Mouse (Mus musculus): ENCODE measurements around the gene Galnt16. TPM values are rescaled to one million over a fixed set of nuclear protein-coding genes. Genes with fewer than 3 reads are reported as not detected.

Galnt16 gene
- total and polyA plus RNA-seq, 3 experiments: 2.0 to 3.0 (median 3.0) TPM

GRCm38 (mm10) chr12:80654659-80655025 lies 136.6 kb downstream of the Galnt16 start:
- peaks cover 11% of the 10 kb centered on the region for H3K79me2 ChIP-seq (replicated peaks; ENCODE audit: control insufficient read depth, insufficient read depth, low read length)
- H3K27me3 ChIP-seq (ENCODE audit: control insufficient read depth, insufficient read depth, low read length): no peaks in the 10 kb centered on the region
- no peak overlapping the region for H3K4me3 ChIP-seq
- no peaks in the 10 kb centered on the region; the same call in none of the 2 replicates for H3K4me1 ChIP-seq (ENCODE audit: control insufficient read depth, insufficient read depth, low read length)
- TF ChIP-seq POLR2A (IDR thresholded peaks at IDR 0.05; ENCODE audit: insufficient read depth, low read depth, low read length): no peak
- TF ChIP-seq EP300 (IDR thresholded peaks at IDR 0.05; ENCODE audit: insufficient read depth, low read depth, low read length): no peak
- no peak for TF ChIP-seq CTCF (IDR thresholded peaks at IDR 0.05)
- no peaks in the 10 kb centered on the region for H3K36me3 ChIP-seq (ENCODE audit: control insufficient read depth, insufficient read depth, low read length)
- intact Hi-C loops (cut with DNase I): no loop called here
- 56% methylated on average over 3 of the region's 3 CpGs for WGBS
- H3K27ac ChIP-seq: no peak overlapping the region
- H3K9ac ChIP-seq (ENCODE audit: low read depth, low read length): no peak overlapping the region
- peak in 1 of 2 experiments; percentile 8 for DNase-seq

- Histone ChIP-seq H3K9ac (ENCODE audit: low read depth, low read length) (no peak overlapping the region), H3K79me2 (replicated peaks; ENCODE audit: control insufficient read depth, insufficient read depth, low read length) (peaks cover 9% of the 10 kb centered on the region), H3K4me1 (ENCODE audit: control insufficient read depth, insufficient read depth, low read length) (no peaks in the 10 kb centered on the region; the same call in none of the 2 replicates), H3K27ac (no peak overlapping the region), H3K27me3 (ENCODE audit: control insufficient read depth, insufficient read depth, low read length) (no peaks in the 10 kb centered on the region), H3K4me3 (no peak overlapping the region), H3K36me3 (ENCODE audit: control insufficient read depth, insufficient read depth, low read length) (no peaks in the 10 kb centered on the region)
- 78% methylated on average over 6 of the region's 6 CpGs for WGBS
- intact Hi-C loops (cut with DNase I): no loop called here
- DNase-seq: no peak
- TF ChIP-seq POLR2A (IDR thresholded peaks at IDR 0.05; ENCODE audit: insufficient read depth, low read depth, low read length) (no peak), EP300 (IDR thresholded peaks at IDR 0.05; ENCODE audit: insufficient read depth, low read depth, low read length) (no peak), CTCF (IDR thresholded peaks at IDR 0.05) (no peak)
Measured at GRCm38 (mm10) chr12:80658661-80659060, 140.6 kb downstream of the Galnt16 start.

DNA sequence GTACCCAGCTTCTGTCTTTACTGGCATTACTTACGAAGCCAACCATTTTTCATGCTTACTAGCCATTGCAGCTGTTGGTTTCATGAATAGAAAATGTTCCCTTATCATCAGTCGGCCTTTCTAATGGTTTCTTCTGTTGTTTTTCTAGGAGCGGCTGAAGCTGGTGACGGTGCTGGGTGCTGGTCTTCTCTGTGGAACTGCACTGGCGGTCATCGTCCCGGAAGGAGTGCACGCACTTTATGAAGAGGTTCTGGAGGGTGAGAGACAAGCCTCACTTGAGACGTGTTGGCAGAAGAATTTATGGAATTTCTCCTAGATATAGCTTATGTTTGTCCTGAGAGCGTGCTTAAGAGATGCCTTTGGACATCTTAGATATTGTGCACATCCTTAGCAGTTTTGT lies 144.2 kb downstream of the Galnt16 start:
- no peak for TF ChIP-seq EP300 (IDR thresholded peaks at IDR 0.05; ENCODE audit: insufficient read depth, low read depth, low read length)
- TF ChIP-seq CTCF (IDR thresholded peaks at IDR 0.05): no peak
- Histone ChIP-seq H3K4me1 (ENCODE audit: control insufficient read depth, insufficient read depth, low read length) (no peaks in the 10 kb centered on the region), H3K36me3 (ENCODE audit: control insufficient read depth, insufficient read depth, low read length) (no peaks in the 10 kb centered on the region), H3K79me2 (replicated peaks; ENCODE audit: control insufficient read depth, insufficient read depth, low read length) (peaks cover 2% of the 10 kb centered on the region), H3K4me3 (no peak overlapping the region), H3K9ac (ENCODE audit: low read depth, low read length) (no peak overlapping the region), H3K27ac (no peak overlapping the region), H3K27me3 (ENCODE audit: control insufficient read depth, insufficient read depth, low read length) (no peaks in the 10 kb centered on the region)
- 79% methylated on average over 10 of the region's 10 CpGs for WGBS
- intact Hi-C loops (cut with DNase I): no loop called here
- no peak for DNase-seq

DNA sequence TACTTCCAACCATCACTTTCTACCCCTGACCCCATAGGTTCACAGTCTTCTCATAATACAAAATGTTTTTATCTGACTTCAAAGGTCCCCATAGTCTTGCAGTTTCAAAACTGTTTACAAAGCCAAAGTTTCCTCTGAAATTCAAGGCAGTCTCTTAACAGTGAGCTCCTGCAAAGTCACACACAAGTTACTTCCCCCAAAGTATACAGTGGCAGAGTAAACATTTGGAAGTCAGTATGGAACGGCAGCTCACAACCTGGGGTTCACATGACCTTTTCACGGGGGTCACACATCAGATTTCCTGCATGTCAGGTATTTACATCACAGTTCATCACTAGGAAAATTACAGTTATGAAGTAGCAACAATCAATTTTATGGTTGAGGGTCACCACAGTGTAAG lies 145.9 kb downstream of the Galnt16 start:
- TF ChIP-seq POLR2A (IDR thresholded peaks at IDR 0.05; ENCODE audit: insufficient read depth, low read depth, low read length) (no peak), EP300 (IDR thresholded peaks at IDR 0.05; ENCODE audit: insufficient read depth, low read depth, low read length) (no peak), CTCF (IDR thresholded peaks at IDR 0.05) (no peak)
- no peaks in the 10 kb centered on the region; the same call in 1 of the 2 replicates for H3K4me1 ChIP-seq (ENCODE audit: control insufficient read depth, insufficient read depth, low read length)
- intact Hi-C loops (cut with DNase I): no loop called here
- 82% methylated on average over 2 of the region's 2 CpGs for WGBS
- no peak overlapping the region for H3K27ac ChIP-seq
- H3K4me3 ChIP-seq: no peak overlapping the region
- no peak overlapping the region for H3K9ac ChIP-seq (ENCODE audit: low read depth, low read length)
- no peaks in the 10 kb centered on the region; the same call in 1 of the 2 replicates for H3K79me2 ChIP-seq (replicated peaks; ENCODE audit: control insufficient read depth, insufficient read depth, low read length)
- no peak for DNase-seq
- H3K27me3 ChIP-seq (ENCODE audit: control insufficient read depth, insufficient read depth, low read length): no peaks in the 10 kb centered on the region
- no peaks in the 10 kb centered on the region for H3K36me3 ChIP-seq (ENCODE audit: control insufficient read depth, insufficient read depth, low read length)

GRCm38 (mm10) chr12:80668391-80668790 lies 150.3 kb downstream of the Galnt16 start:
- 40% methylated on average over 2 of the region's 2 CpGs for WGBS
- H3K9ac ChIP-seq (ENCODE audit: low read depth, low read length): no peak overlapping the region
- no peak overlapping the region for H3K27ac ChIP-seq
- H3K36me3 ChIP-seq (ENCODE audit: control insufficient read depth, insufficient read depth, low read length): no peaks in the 10 kb centered on the region
- H3K4me3 ChIP-seq: no peak overlapping the region
- no peak for DNase-seq
- intact Hi-C loops (cut with DNase I): no loop called here
- H3K4me1 ChIP-seq (ENCODE audit: control insufficient read depth, insufficient read depth, low read length): no peaks in the 10 kb centered on the region; the same call in 1 of the 2 replicates
- TF ChIP-seq CTCF (IDR thresholded peaks at IDR 0.05) (no peak), EP300 (IDR thresholded peaks at IDR 0.05; ENCODE audit: insufficient read depth, low read depth, low read length) (no peak), POLR2A (IDR thresholded peaks at IDR 0.05; ENCODE audit: insufficient read depth, low read depth, low read length) (no peak)
- H3K27me3 ChIP-seq (ENCODE audit: control insufficient read depth, insufficient read depth, low read length): no peaks in the 10 kb centered on the region
- H3K79me2 ChIP-seq (replicated peaks; ENCODE audit: control insufficient read depth, insufficient read depth, low read length): no peaks in the 10 kb centered on the region

- Histone ChIP-seq H3K4me3 (no peak overlapping the region), H3K36me3 (ENCODE audit: control insufficient read depth, insufficient read depth, low read length) (no peaks in the 10 kb centered on the region), H3K4me1 (ENCODE audit: control insufficient read depth, insufficient read depth, low read length) (no peaks in the 10 kb centered on the region), H3K79me2 (replicated peaks; ENCODE audit: control insufficient read depth, insufficient read depth, low read length) (no peaks in the 10 kb centered on the region), H3K27ac (no peak overlapping the region), H3K9ac (ENCODE audit: low read depth, low read length) (no peak overlapping the region), H3K27me3 (ENCODE audit: control insufficient read depth, insufficient read depth, low read length) (no peaks in the 10 kb centered on the region)
- TF ChIP-seq POLR2A (IDR thresholded peaks at IDR 0.05; ENCODE audit: insufficient read depth, low read depth, low read length) (no peak), EP300 (IDR thresholded peaks at IDR 0.05; ENCODE audit: insufficient read depth, low read depth, low read length) (no peak), CTCF (IDR thresholded peaks at IDR 0.05) (peak; percentile 92)
- intact Hi-C loops (cut with DNase I): loop anchor here (5.0 kb wide), 2 partner anchors 176 to 516 kb away; no protein-coding TSS in a partner anchor
- DNase-seq: peak; percentile 19 to 38
- 12% methylated on average over 3 of the region's 3 CpGs for WGBS
Measured at GRCm38 (mm10) chr12:80673170-80673569, 155.1 kb downstream of the Galnt16 start.

Other genes starting within 250 kb of the Galnt16 start
- gene Dcaf5, start 81.7 kb upstream of the Galnt16 start, total RNA-seq (2021): 10 to 100 TPM; 32.4 to 38.1 TPM
- 15.9 and 24.9 TPM in 2 replicates for gene Dcaf5, start 81.7 kb upstream of the Galnt16 start, polyA plus RNA-seq (2012; rRNA removed)
- 10 to 100 TPM; 12.9 to 16.8 TPM for gene Exd2, start 55.2 kb upstream of the Galnt16 start, total RNA-seq (2021)
- 10.2 and 16.4 TPM in 2 replicates for gene Exd2, start 55.2 kb upstream of the Galnt16 start, polyA plus RNA-seq (2012; rRNA removed)
- gene Slc39a9, start 125.6 kb downstream of the Galnt16 start, total RNA-seq (2021): 10 to 100 TPM; 15.6 to 17.4 TPM
- 18.1 and 24.7 TPM in 2 replicates for gene Slc39a9, start 125.6 kb downstream of the Galnt16 start, polyA plus RNA-seq (2012; rRNA removed)
- 10 to 100 TPM; 17.9 to 23.8 TPM for gene Erh, start 126.1 kb downstream of the Galnt16 start, total RNA-seq (2021)
- gene Erh, start 126.1 kb downstream of the Galnt16 start, polyA plus RNA-seq (2012; rRNA removed): 22.4 and 29.5 TPM in 2 replicates
- gene Plekhd1, start 174.3 kb downstream of the Galnt16 start, total RNA-seq (2021): not detected
- gene Plekhd1, start 174.3 kb downstream of the Galnt16 start, polyA plus RNA-seq (2012; rRNA removed): 0.27 and 0.41 TPM in 2 replicates
- gene Ccdc177, start 242.4 kb downstream of the Galnt16 start, total RNA-seq (2021): under 1 TPM in 1 of 2 experiments, not detected in 1; 0.05 TPM
- gene Ccdc177, start 242.4 kb downstream of the Galnt16 start, polyA plus RNA-seq (2012; rRNA removed): not detected in 2 replicates

All from heart, adult 2 months (tissue).